Mouse (Mus musculus): ENCODE measurements at regions not wholly inside any gene's neighbourhood (a gene's known extent, or its start where the extent isn't known, plus 50 kb on each side); places are given as distances from the start of the nearest gene placed in this dataset.

- WGBS = 68% methylated on average over 19 of the region's 19 CpGs
- Histone ChIP-seq H3K27me3 (ENCODE audit: control insufficient read depth, insufficient read depth, low read length) (no peaks in the 10 kb centered on the region), H3K27ac (ENCODE audit: insufficient read depth, low read length) (no peak overlapping the region), H3K4me3 (replicated peaks; ENCODE audit: insufficient read depth, low read depth, low read length) (no peak overlapping the region), H3K4me1 (ENCODE audit: control insufficient read depth, insufficient read depth, low read length) (peaks cover 8% of the 10 kb centered on the region)
- DNase-seq = no peak
- TF ChIP-seq POLR2A (IDR thresholded peaks at IDR 0.05; ENCODE audit: borderline replicate concordance, insufficient read depth, low read length) (no peak), CTCF (IDR thresholded peaks at IDR 0.05; ENCODE audit: borderline replicate concordance, insufficient read depth, low read depth, low read length) (no peak)
Observed at GRCm38 (mm10) chr17:47269053-47269891, 99.4 kb upstream of the Mrps10 start.

- Histone ChIP-seq H3K4me1 (ENCODE audit: control insufficient read depth, insufficient read depth, low read length) (peaks cover 8% of the 10 kb centered on the region), H3K27me3 (ENCODE audit: control insufficient read depth, insufficient read depth, low read length) (no peaks in the 10 kb centered on the region), H3K27ac (ENCODE audit: insufficient read depth, low read length) (no peak overlapping the region), H3K4me3 (replicated peaks; ENCODE audit: insufficient read depth, low read depth, low read length) (no peak overlapping the region)
- no peak for DNase-seq
- 90% methylated on average over 4 of the region's 4 CpGs for WGBS
- TF ChIP-seq CTCF (IDR thresholded peaks at IDR 0.05; ENCODE audit: borderline replicate concordance, insufficient read depth, low read depth, low read length) (no peak), POLR2A (IDR thresholded peaks at IDR 0.05; ENCODE audit: borderline replicate concordance, insufficient read depth, low read length) (no peak)
Observed at GRCm38 (mm10) chr17:47267843-47268242, 100.8 kb upstream of the Mrps10 start.

GRCm38 (mm10) chr17:47267076-47267475 is 101.6 kb upstream of the Mrps10 start:
- no peak overlapping the region for H3K27ac ChIP-seq (ENCODE audit: insufficient read depth, low read length)
- no peaks in the 10 kb centered on the region for H3K27me3 ChIP-seq (ENCODE audit: control insufficient read depth, insufficient read depth, low read length)
- no peak for DNase-seq
- TF ChIP-seq POLR2A (IDR thresholded peaks at IDR 0.05; ENCODE audit: borderline replicate concordance, insufficient read depth, low read length) = no peak
- no peak for TF ChIP-seq CTCF (IDR thresholded peaks at IDR 0.05; ENCODE audit: borderline replicate concordance, insufficient read depth, low read depth, low read length)
- H3K4me1 ChIP-seq (ENCODE audit: control insufficient read depth, insufficient read depth, low read length) = peaks cover 3% of the 10 kb centered on the region; the same call in 1 of the 2 replicates
- no peak overlapping the region for H3K4me3 ChIP-seq (replicated peaks; ENCODE audit: insufficient read depth, low read depth, low read length)
- WGBS = 97% methylated on average over 13 of the region's 13 CpGs

- no peak for TF ChIP-seq POLR2A (IDR thresholded peaks at IDR 0.05; ENCODE audit: borderline replicate concordance, insufficient read depth, low read length)
- no peak for TF ChIP-seq CTCF (IDR thresholded peaks at IDR 0.05; ENCODE audit: borderline replicate concordance, insufficient read depth, low read depth, low read length)
- no peak for DNase-seq
- 85% methylated on average over 7 of the region's 7 CpGs for WGBS
- Histone ChIP-seq H3K27ac (ENCODE audit: insufficient read depth, low read length) (no peak overlapping the region), H3K4me3 (replicated peaks; ENCODE audit: insufficient read depth, low read depth, low read length) (no peak overlapping the region), H3K27me3 (ENCODE audit: control insufficient read depth, insufficient read depth, low read length) (no peaks in the 10 kb centered on the region), H3K4me1 (ENCODE audit: control insufficient read depth, insufficient read depth, low read length) (no peaks in the 10 kb centered on the region; the same call in 1 of the 2 replicates)
Observed at GRCm38 (mm10) chr17:47266335-47266734, 102.4 kb upstream of the Mrps10 start.

GRCm38 (mm10) chr17:47262986-47263385 is 105.7 kb upstream of the Mrps10 start:
- no peak for DNase-seq
- WGBS = 94% methylated on average over 9 of the region's 9 CpGs
- TF ChIP-seq CTCF (IDR thresholded peaks at IDR 0.05; ENCODE audit: borderline replicate concordance, insufficient read depth, low read depth, low read length) (no peak), POLR2A (IDR thresholded peaks at IDR 0.05; ENCODE audit: borderline replicate concordance, insufficient read depth, low read length) (no peak)

GRCm38 (mm10) chr17:47262141-47262540 is 106.5 kb upstream of the Mrps10 start:
- no peaks in the 10 kb centered on the region for H3K4me1 ChIP-seq (ENCODE audit: control insufficient read depth, insufficient read depth, low read length)
- H3K4me3 ChIP-seq (replicated peaks; ENCODE audit: insufficient read depth, low read depth, low read length) = no peak overlapping the region
- no peaks in the 10 kb centered on the region for H3K27me3 ChIP-seq (ENCODE audit: control insufficient read depth, insufficient read depth, low read length)
- WGBS = 60% methylated on average over 5 of the region's 5 CpGs
- no peak overlapping the region for H3K27ac ChIP-seq (ENCODE audit: insufficient read depth, low read length)
- TF ChIP-seq CTCF (IDR thresholded peaks at IDR 0.05; ENCODE audit: borderline replicate concordance, insufficient read depth, low read depth, low read length) (no peak), POLR2A (IDR thresholded peaks at IDR 0.05; ENCODE audit: borderline replicate concordance, insufficient read depth, low read length) (no peak)
- no peak for DNase-seq

More at GRCm38 (mm10) chr17:47262986-47263385, 105.7 kb upstream of the Mrps10 start:
- Histone ChIP-seq H3K4me3 (replicated peaks; ENCODE audit: insufficient read depth, low read depth, low read length) (no peak overlapping the region), H3K27ac (ENCODE audit: insufficient read depth, low read length) (no peak overlapping the region), H3K4me1 (ENCODE audit: control insufficient read depth, insufficient read depth, low read length) (no peaks in the 10 kb centered on the region), H3K27me3 (ENCODE audit: control insufficient read depth, insufficient read depth, low read length) (no peaks in the 10 kb centered on the region)

- Histone ChIP-seq H3K27me3 (ENCODE audit: control insufficient read depth, insufficient read depth, low read length) (no peaks in the 10 kb centered on the region), H3K27ac (ENCODE audit: insufficient read depth, low read length) (no peak overlapping the region), H3K4me3 (replicated peaks; ENCODE audit: insufficient read depth, low read depth, low read length) (no peak overlapping the region), H3K4me1 (ENCODE audit: control insufficient read depth, insufficient read depth, low read length) (no peaks in the 10 kb centered on the region)
- TF ChIP-seq CTCF (IDR thresholded peaks at IDR 0.05; ENCODE audit: borderline replicate concordance, insufficient read depth, low read depth, low read length) = no peak
- no peak for DNase-seq
- 96% methylated on average over 4 of the region's 4 CpGs for WGBS
Observed at GRCm38 (mm10) chr17:47260976-47261375, 107.7 kb upstream of the Mrps10 start.

GRCm38 (mm10) chr17:47258296-47258695 is 110.4 kb upstream of the Mrps10 start:
- no peak for DNase-seq
- 86% methylated on average over 2 of the region's 2 CpGs for WGBS
- Histone ChIP-seq H3K4me1 (ENCODE audit: control insufficient read depth, insufficient read depth, low read length) (no peaks in the 10 kb centered on the region), H3K27me3 (ENCODE audit: control insufficient read depth, insufficient read depth, low read length) (no peaks in the 10 kb centered on the region), H3K27ac (ENCODE audit: insufficient read depth, low read length) (no peak overlapping the region), H3K4me3 (replicated peaks; ENCODE audit: insufficient read depth, low read depth, low read length) (no peak overlapping the region)
- TF ChIP-seq CTCF (IDR thresholded peaks at IDR 0.05; ENCODE audit: borderline replicate concordance, insufficient read depth, low read depth, low read length) (no peak), POLR2A (IDR thresholded peaks at IDR 0.05; ENCODE audit: borderline replicate concordance, insufficient read depth, low read length) (no peak)
